ENCODE assay signal across 27 mouse cellular contexts in genomic region chr1:189015372-189015771, GRCm38 (mm10). TPM values are rescaled to one million over a fixed set of nuclear protein-coding genes. Genes with fewer than 3 reads are reported as not detected.
DNase-seq lines count a peak whose midpoint lies in the region; ATAC-seq and TF ChIP-seq lines count a peak whose summit lies in the region.
"Had no signal": no experiment of that assay in that cellular context is flagged by ENCODE, and none has a peak within 500 bp of the region (broad histone marks: within the 10 kb centered on the region; RNA-seq: fewer than 3 reads in every experiment).

No protein-coding gene starts in this region.

- no peak for ATAC-seq in cerebellum, adult (ENCODE audit: insufficient number of reproducible peaks, low FRiP score, low TSS enrichment)
- ATAC-seq: CD4-positive, CD25-positive, alpha-beta regulatory T cell, adult 4 months; forebrain, embryonic 16.5 days; midbrain, embryonic 15.5 days had no signal

- peak; percentile 34 for DNase-seq in cerebellum, adult 9-10 months
- peak in 1 of 2 experiments; percentile 44 for DNase-seq in layer of hippocampus, adult 2 months (ENCODE audit: low spot score in 2 of 2)
- no peak for DNase-seq in layer of hippocampus, postnatal 10 days (ENCODE audit: low spot score in 2 of 2)
- peak; percentile 70 for DNase-seq in testis, postnatal 14 days (ENCODE audit: low spot score)
- DNase-seq in testis, postnatal 10 days (ENCODE audit: low spot score) = no peak
- DNase-seq in telencephalon, adult 2 months (ENCODE audit: low read depth, low spot score) = peak; percentile 77
- no peak for DNase-seq in thymus, postnatal 25 days
- DNase-seq: adrenal gland, postnatal 36 days; cerebellum, adult 8-10 months; gastrocnemius, postnatal 25 days; heart, adult 18-20 months; kidney, adult 2 months; kidney, postnatal 10 days; liver; lung, postnatal 4 days; right cerebral cortex, postnatal 25 days; thymus, adult 2 months had no signal

- no peak for TF ChIP-seq CTCF in layer of hippocampus, adult 2 months (conservative IDR thresholded peaks at IDR 0.05)

- peak overlapping the region; percentile 72; the same call in 1 of the 2 replicates for H3K27ac ChIP-seq in layer of hippocampus, adult 2 months
- H3K27ac ChIP-seq: forebrain, embryonic 10.5 days; hindbrain, embryonic 15.5 days; limb, embryonic 10.5 days; liver, embryonic 15.5 days; lung, embryonic 15.5 days; midbrain, embryonic 15.5 days; neural tube, embryonic 12.5 days had no signal

- no peak overlapping the region for H3K4me3 ChIP-seq in layer of hippocampus, adult 2 months
- H3K4me3 ChIP-seq: forebrain, embryonic 10.5 days; hindbrain, embryonic 15.5 days; limb, embryonic 10.5 days; liver, embryonic 15.5 days; lung, embryonic 15.5 days; midbrain, embryonic 15.5 days; neural tube, embryonic 12.5 days had no signal

RNA-seq across cellular contexts. Expression of gene Kctd3, which starts 7.7 kb away (rescaled TPM):
- 10 to 100 TPM; 83.9 to 84.8 TPM for total RNA-seq in layer of hippocampus, adult 2 months (2021)
- 100 to 1,000 TPM; 104 to 113 TPM for total RNA-seq in layer of hippocampus, postnatal 10 days (2021)

Comparison
In these comparisons a context has a peak if more than half of its experiments do, and no peak if none do; other contexts are left out.
1. DNase-seq: peak in cerebellum, adult 9-10 months (single experiment), testis, postnatal 14 days (single experiment) and telencephalon, adult 2 months (single experiment); none in layer of hippocampus, postnatal 10 days (0 of 2), testis, postnatal 10 days (single experiment) and thymus, postnatal 25 days (single experiment).